Mouse (Mus musculus) cortical plate, adult 2 months (tissue): ENCODE measurements around the gene Spock1.

ENCODE experiments used
- CTCF ChIP-seq: fragments of 200-500 bp; IDR thresholded peaks from 2 replicates; pipeline ENCODE4 v1.5.1; 2011; ENCODE audit warnings: mild to moderate bottlenecking, control low read depth, low read length; ENCODE audit not compliant: insufficient read depth; ENCODE audit errors: extremely low read depth
- POLR2A ChIP-seq: fragments of 200-500 bp; IDR thresholded peaks from 2 replicates; pipeline ENCODE4 v1.6.1; 2011; ENCODE audit warnings: mild to moderate bottlenecking, low read length, control low read depth; ENCODE audit not compliant: insufficient read depth; ENCODE audit errors: extremely low read depth

- TF ChIP-seq POLR2A (no peak), CTCF (no peak)
These were observed 151.8 kb downstream of the Spock1 start for GRCm38 (mm10) chr13:57756316-57756715.
